Mouse (Mus musculus): ENCODE data around the gene Bicc1. TPM values are rescaled to one million over a fixed set of nuclear protein-coding genes. Genes with fewer than 3 reads are reported as not detected.
A peak's percentile ranks its signal among the peaks of the same experiment; 100 is the strongest.

Gene Bicc1
- total and polyA plus RNA-seq, 2 experiments from 2014 or later: 4.9 to 6.5 TPM

GRCm38 (mm10) chr10:71156569-71156968 lies 2.9 kb downstream of the Bicc1 start:
- no peaks in the 10 kb centered on the region for H3K27me3 ChIP-seq (ENCODE audit: insufficient read depth, low read length)
- H3K27ac ChIP-seq (ENCODE audit: low read depth, low read length): no peak overlapping the region
- ATAC-seq (ENCODE audit: low FRiP score) (no peak), DNase-seq (ENCODE audit: low spot score) (no peak)
- no peak overlapping the region for H3K4me2 ChIP-seq (ENCODE audit: low read depth, low read length, poor library complexity, severe bottlenecking)
- no peak overlapping the region for H3K9ac ChIP-seq (replicated peaks; ENCODE audit: low read length, poor library complexity, severe bottlenecking)
- H3K9me3 ChIP-seq (ENCODE audit: low read length): no peaks in the 10 kb centered on the region
- no peaks in the 10 kb centered on the region for H3K4me1 ChIP-seq (ENCODE audit: insufficient read depth, low read length)
- no peak for TF ChIP-seq CTCF (IDR thresholded peaks at IDR 0.05)
- H3K4me3 ChIP-seq (ENCODE audit: low read depth, low read length): no peak overlapping the region
- no peaks in the 10 kb centered on the region for H3K36me3 ChIP-seq (ENCODE audit: insufficient read depth, low read length)
- 87% methylated on average over 5 of the region's 5 CpGs for WGBS

DNA sequence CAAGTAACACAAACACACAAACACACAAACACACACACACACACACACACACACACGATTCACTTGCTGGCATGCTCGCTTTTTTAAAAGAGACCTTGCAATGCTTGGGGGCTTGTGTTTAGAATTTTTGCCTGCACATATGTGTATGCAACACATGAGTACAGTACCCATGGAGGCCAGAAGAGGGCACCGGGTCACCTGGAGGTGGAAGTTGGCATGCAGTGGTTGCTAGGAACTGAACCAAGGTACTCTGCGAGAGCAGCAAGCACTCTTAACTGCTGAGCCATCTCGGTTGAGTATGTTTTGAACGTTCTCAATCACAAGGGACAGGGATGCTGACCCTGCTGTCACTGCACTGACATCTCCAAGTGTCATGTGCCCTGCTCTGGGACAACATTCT lies 5.9 kb downstream of the Bicc1 start:
- no peaks in the 10 kb centered on the region for H3K36me3 ChIP-seq (ENCODE audit: insufficient read depth, low read length)
- no peak for DNase-seq (ENCODE audit: low spot score)

GRCm38 (mm10) chr10:71153138-71153537 lies 6.4 kb downstream of the Bicc1 start:
- H3K9me3 ChIP-seq (ENCODE audit: low read length): no peaks in the 10 kb centered on the region
- DNase-seq (ENCODE audit: low spot score): no peak
- ATAC-seq (ENCODE audit: low FRiP score): no peak
- no peak overlapping the region for H3K4me3 ChIP-seq (ENCODE audit: low read depth, low read length)
- WGBS: 97% methylated on average over 1 of the region's 1 CpGs
- no peak overlapping the region for H3K27ac ChIP-seq (ENCODE audit: low read depth, low read length)
- H3K4me1 ChIP-seq (ENCODE audit: insufficient read depth, low read length): no peaks in the 10 kb centered on the region
- no peak overlapping the region for H3K4me2 ChIP-seq (ENCODE audit: low read depth, low read length, poor library complexity, severe bottlenecking)
- no peak for TF ChIP-seq CTCF (IDR thresholded peaks at IDR 0.05)
- H3K27me3 ChIP-seq (ENCODE audit: insufficient read depth, low read length): no peaks in the 10 kb centered on the region
- no peaks in the 10 kb centered on the region for H3K36me3 ChIP-seq (ENCODE audit: insufficient read depth, low read length)
- H3K9ac ChIP-seq (replicated peaks; ENCODE audit: low read length, poor library complexity, severe bottlenecking): no peak overlapping the region

More for the DNA sequence above, 5.9 kb downstream of the Bicc1 start:
- Histone ChIP-seq H3K27ac (ENCODE audit: low read depth, low read length) (no peak overlapping the region), H3K4me1 (ENCODE audit: insufficient read depth, low read length) (no peaks in the 10 kb centered on the region), H3K4me2 (ENCODE audit: low read depth, low read length, poor library complexity, severe bottlenecking) (no peak overlapping the region), H3K9me3 (ENCODE audit: low read length) (no peaks in the 10 kb centered on the region), H3K27me3 (ENCODE audit: insufficient read depth, low read length) (no peaks in the 10 kb centered on the region), H3K9ac (replicated peaks; ENCODE audit: low read length, poor library complexity, severe bottlenecking) (no peak overlapping the region), H3K4me3 (ENCODE audit: low read depth, low read length) (no peak overlapping the region)
- no peak for ATAC-seq (ENCODE audit: low FRiP score)
- TF ChIP-seq CTCF (IDR thresholded peaks at IDR 0.05): peak; percentile 14; the same call in 1 of the 2 replicates
- WGBS: 98% methylated on average over 6 of the region's 6 CpGs

- no peak for ATAC-seq (ENCODE audit: low FRiP score)
Observed at GRCm38 (mm10) chr10:71150486-71150885, 9.0 kb downstream of the Bicc1 start.

DNA sequence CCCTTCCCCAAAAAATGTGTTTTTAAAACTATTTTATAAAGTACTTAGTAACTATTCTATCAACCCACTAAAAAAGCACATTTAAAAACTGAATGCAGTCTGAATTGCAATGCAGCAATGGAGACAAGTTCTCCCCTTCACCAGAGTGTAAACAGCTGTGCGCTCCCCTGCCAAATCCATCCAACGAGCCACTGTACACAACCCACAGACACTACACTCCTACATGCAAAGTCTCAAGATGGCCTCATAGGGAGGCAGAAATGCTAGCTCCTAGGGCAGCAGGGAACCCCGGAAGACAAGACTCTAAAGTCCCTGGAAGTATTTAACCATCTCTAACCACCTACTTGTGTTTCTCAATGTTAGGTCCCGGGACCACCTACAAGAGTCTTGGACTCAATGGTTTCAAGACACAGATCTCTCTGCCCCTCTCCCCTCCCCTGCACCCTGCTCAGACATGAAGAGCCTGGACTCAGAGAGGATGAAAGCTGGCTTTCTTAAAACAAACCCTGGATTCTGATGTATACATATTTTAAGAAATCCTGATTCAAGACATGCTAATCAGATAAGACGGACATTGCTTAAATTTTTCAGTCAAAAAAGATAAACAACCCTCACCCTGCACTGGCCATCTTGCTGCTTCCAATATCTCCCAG lies 10.4 kb downstream of the Bicc1 start:
- Histone ChIP-seq H3K9me3 (ENCODE audit: low read length) (no peaks in the 10 kb centered on the region), H3K27me3 (ENCODE audit: insufficient read depth, low read length) (no peaks in the 10 kb centered on the region), H3K4me3 (ENCODE audit: low read depth, low read length) (no peak overlapping the region), H3K27ac (ENCODE audit: low read depth, low read length) (no peak overlapping the region), H3K4me2 (ENCODE audit: low read depth, low read length, poor library complexity, severe bottlenecking) (no peak overlapping the region), H3K4me1 (ENCODE audit: insufficient read depth, low read length) (no peaks in the 10 kb centered on the region), H3K9ac (replicated peaks; ENCODE audit: low read length, poor library complexity, severe bottlenecking) (no peak overlapping the region), H3K36me3 (ENCODE audit: insufficient read depth, low read length) (no peaks in the 10 kb centered on the region)
- DNase-seq (ENCODE audit: low spot score) (no peak), ATAC-seq (ENCODE audit: low FRiP score) (no peak)
- no peak for TF ChIP-seq CTCF (IDR thresholded peaks at IDR 0.05)
- 90% methylated on average over 5 of the region's 5 CpGs for WGBS

More at GRCm38 (mm10) chr10:71150486-71150885, 9.0 kb downstream of the Bicc1 start:
- 93% methylated on average over 2 of the region's 2 CpGs for WGBS
- H3K9ac ChIP-seq (replicated peaks; ENCODE audit: low read length, poor library complexity, severe bottlenecking): no peak overlapping the region
- DNase-seq (ENCODE audit: low spot score): no peak
- no peaks in the 10 kb centered on the region for H3K9me3 ChIP-seq (ENCODE audit: low read length)
- no peaks in the 10 kb centered on the region for H3K27me3 ChIP-seq (ENCODE audit: insufficient read depth, low read length)
- no peak overlapping the region for H3K27ac ChIP-seq (ENCODE audit: low read depth, low read length)
- H3K36me3 ChIP-seq (ENCODE audit: insufficient read depth, low read length): no peaks in the 10 kb centered on the region
- no peak for TF ChIP-seq CTCF (IDR thresholded peaks at IDR 0.05)
- H3K4me2 ChIP-seq (ENCODE audit: low read depth, low read length, poor library complexity, severe bottlenecking): no peak overlapping the region
- H3K4me3 ChIP-seq (ENCODE audit: low read depth, low read length): no peak overlapping the region
- no peaks in the 10 kb centered on the region for H3K4me1 ChIP-seq (ENCODE audit: insufficient read depth, low read length)

DNA sequence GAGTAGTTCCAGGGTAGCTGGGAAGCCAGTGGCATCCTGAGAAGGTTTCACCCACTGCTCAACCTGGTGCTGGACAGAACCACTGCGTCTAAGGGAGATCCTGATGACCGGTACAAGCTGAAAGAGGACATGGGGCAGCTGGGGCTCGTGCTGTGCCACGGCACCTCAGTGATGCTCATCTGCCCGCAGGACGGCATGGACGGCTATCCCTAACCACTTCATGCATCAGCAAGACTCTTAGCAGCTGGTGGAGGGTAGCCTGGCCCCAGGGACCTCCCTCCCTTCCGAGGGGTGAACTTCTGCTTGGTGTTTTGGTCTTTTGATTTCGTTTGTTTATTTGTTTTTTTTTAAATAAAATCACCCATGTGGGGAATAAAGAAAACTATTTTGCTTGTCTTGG lies 11.3 kb downstream of the Bicc1 start:
- Histone ChIP-seq H3K36me3 (ENCODE audit: insufficient read depth, low read length) (no peaks in the 10 kb centered on the region), H3K4me2 (ENCODE audit: low read depth, low read length, poor library complexity, severe bottlenecking) (no peak overlapping the region), H3K4me1 (ENCODE audit: insufficient read depth, low read length) (no peaks in the 10 kb centered on the region), H3K27ac (ENCODE audit: low read depth, low read length) (no peak overlapping the region), H3K4me3 (ENCODE audit: low read depth, low read length) (no peak overlapping the region), H3K27me3 (ENCODE audit: insufficient read depth, low read length) (no peaks in the 10 kb centered on the region), H3K9me3 (ENCODE audit: low read length) (no peaks in the 10 kb centered on the region), H3K9ac (replicated peaks; ENCODE audit: low read length, poor library complexity, severe bottlenecking) (no peak overlapping the region)
- 91% methylated on average over 9 of the region's 9 CpGs for WGBS
- ATAC-seq (ENCODE audit: low FRiP score) (no peak), DNase-seq (ENCODE audit: low spot score) (no peak)
- TF ChIP-seq CTCF (IDR thresholded peaks at IDR 0.05): no peak

Data from midbrain, postnatal 0 days (tissue).